Mouse (Mus musculus): Measurements from ENCODE around the gene Pdzrn4.
A peak's percentile ranks its signal among the peaks of the same experiment; 100 is the strongest.

The Pdzrn4 gene

GRCm38 (mm10) chr15:92500276-92500838 lies 103.7 kb downstream of the Pdzrn4 start:
- peak; percentile 43 for DNase-seq (ENCODE audit: low read depth, low spot score)

- no peak for DNase-seq (ENCODE audit: low read depth, low spot score)
Measured at GRCm38 (mm10) chr15:92502797-92503196, 106.1 kb downstream of the Pdzrn4 start.

- no peak for DNase-seq (ENCODE audit: low read depth, low spot score)
Measured at GRCm38 (mm10) chr15:92509372-92509771, 112.7 kb downstream of the Pdzrn4 start.

GRCm38 (mm10) chr15:92515651-92516050 lies 119.0 kb downstream of the Pdzrn4 start:
- no peak for DNase-seq (ENCODE audit: low read depth, low spot score)

GRCm38 (mm10) chr15:92520677-92521225 lies 124.1 kb downstream of the Pdzrn4 start:
- peak; percentile 60 for DNase-seq (ENCODE audit: low read depth, low spot score)

GRCm38 (mm10) chr15:92521686-92522085 lies 125.0 kb downstream of the Pdzrn4 start:
- DNase-seq (ENCODE audit: low read depth, low spot score): no peak

GRCm38 (mm10) chr15:92524917-92525316 lies 128.2 kb downstream of the Pdzrn4 start:
- DNase-seq (ENCODE audit: low read depth, low spot score): peak; percentile 16

GRCm38 (mm10) chr15:92525416-92525815 lies 128.7 kb downstream of the Pdzrn4 start:
- no peak for DNase-seq (ENCODE audit: low read depth, low spot score)

GRCm38 (mm10) chr15:92526731-92527130 lies 130.1 kb downstream of the Pdzrn4 start:
- peak; percentile 40 for DNase-seq (ENCODE audit: low read depth, low spot score)

GRCm38 (mm10) chr15:92543252-92543651 lies 146.6 kb downstream of the Pdzrn4 start:
- DNase-seq (ENCODE audit: low read depth, low spot score): no peak

GRCm38 (mm10) chr15:92547294-92547911 lies 150.7 kb downstream of the Pdzrn4 start:
- DNase-seq (ENCODE audit: low read depth, low spot score): no peak

- DNase-seq (ENCODE audit: low read depth, low spot score): no peak
Measured at GRCm38 (mm10) chr15:92555012-92555574, 158.4 kb downstream of the Pdzrn4 start.

- no peak for DNase-seq (ENCODE audit: low read depth, low spot score)
Measured at GRCm38 (mm10) chr15:92555716-92556115, 159.0 kb downstream of the Pdzrn4 start.

- no peak for DNase-seq (ENCODE audit: low read depth, low spot score)
Measured at GRCm38 (mm10) chr15:92558592-92558991, 161.9 kb downstream of the Pdzrn4 start.

GRCm38 (mm10) chr15:92562149-92562548 lies 165.5 kb downstream of the Pdzrn4 start:
- no peak for DNase-seq (ENCODE audit: low read depth, low spot score)

- DNase-seq (ENCODE audit: low read depth, low spot score): no peak
Measured at GRCm38 (mm10) chr15:92563576-92563975, 166.9 kb downstream of the Pdzrn4 start.

GRCm38 (mm10) chr15:92570526-92571243 lies 174.0 kb downstream of the Pdzrn4 start:
- no peak for DNase-seq (ENCODE audit: low read depth, low spot score)

- DNase-seq (ENCODE audit: low read depth, low spot score): no peak
Measured at GRCm38 (mm10) chr15:92571244-92571539, 174.5 kb downstream of the Pdzrn4 start.

- DNase-seq (ENCODE audit: low read depth, low spot score): no peak
Measured at GRCm38 (mm10) chr15:92577476-92577875, 180.8 kb downstream of the Pdzrn4 start.

GRCm38 (mm10) chr15:92580217-92580616 lies 183.5 kb downstream of the Pdzrn4 start:
- DNase-seq (ENCODE audit: low read depth, low spot score): no peak

GRCm38 (mm10) chr15:92580742-92581383 lies 184.2 kb downstream of the Pdzrn4 start:
- no peak for DNase-seq (ENCODE audit: low read depth, low spot score)
